Mouse (Mus musculus) natural killer cell, adult 2 months (primary cell): ENCODE data around the gene Mthfd1l.
"Not testable (repeated sequence)": the region's sequence is repeated elsewhere in the genome, so short reads cannot be mapped to it uniquely, and the experiment has no call there.

Experiments
- DNase-seq, 2 experiments: peaks; one replicate each; pipeline ENCODE4 v3.0.0; 2022; ENCODE audit warnings: low spot score in 2 of 2

Gene Mthfd1l

DNA sequence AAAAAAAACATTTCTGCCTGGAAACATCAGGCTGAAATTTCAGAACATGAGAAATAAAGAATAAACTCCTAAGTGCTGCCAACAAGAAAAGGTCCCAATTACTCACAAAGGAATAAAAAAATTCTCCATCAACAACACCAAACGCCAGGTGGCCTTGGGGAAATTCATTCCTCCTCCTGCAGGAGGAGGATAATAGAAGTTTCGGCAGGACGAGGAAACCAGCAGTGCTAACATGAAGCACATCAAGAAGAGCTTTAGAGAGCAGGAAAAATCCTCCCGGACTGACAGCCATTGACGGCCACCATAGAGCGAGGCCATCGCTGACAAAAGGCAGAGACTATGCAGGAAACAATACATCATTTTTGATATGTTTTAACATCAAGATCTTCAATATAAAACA is 71.5 kb downstream of the Mthfd1l start:
- DNase-seq = no peak

DNA sequence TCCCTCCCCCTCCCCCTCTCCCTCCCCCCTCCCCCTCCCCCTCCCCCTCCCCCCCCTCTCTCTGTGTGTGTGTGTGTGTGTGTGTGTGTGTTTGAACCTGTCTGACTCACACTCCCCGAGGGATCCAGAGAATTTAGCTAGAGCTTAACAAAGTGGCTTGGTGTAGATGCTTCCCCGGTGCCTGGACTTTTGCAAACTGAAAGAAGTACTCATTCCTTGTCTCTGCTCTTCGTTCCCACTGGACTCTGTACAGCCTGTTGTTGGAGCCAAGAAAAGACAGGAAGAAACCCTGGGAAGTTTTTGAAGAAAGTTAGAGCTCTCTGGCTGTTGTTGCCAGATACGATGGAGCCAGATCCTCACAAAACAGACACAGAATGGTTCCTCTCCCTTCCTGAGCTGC is 73.6 kb downstream of the Mthfd1l start:
- no peak for DNase-seq

DNA sequence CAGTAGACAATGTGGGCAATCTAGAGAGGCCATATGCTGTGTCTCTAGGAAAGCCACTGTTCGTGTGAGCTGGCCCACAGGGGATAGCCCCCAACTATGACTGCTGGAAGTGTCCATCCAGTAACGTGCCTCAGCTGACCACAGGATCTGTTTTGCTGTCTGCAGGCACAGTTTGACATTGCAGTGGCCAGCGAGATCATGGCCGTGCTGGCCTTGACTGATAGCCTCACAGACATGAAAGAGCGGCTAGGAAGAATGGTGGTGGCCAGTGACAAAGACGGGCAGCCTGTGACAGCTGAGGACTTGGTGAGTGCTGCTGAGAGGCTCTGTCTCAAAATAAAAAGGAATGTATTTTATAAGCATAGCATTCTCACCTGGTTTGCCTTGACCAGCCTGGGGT is 74.7 kb downstream of the Mthfd1l start:
- no peak for DNase-seq

DNA sequence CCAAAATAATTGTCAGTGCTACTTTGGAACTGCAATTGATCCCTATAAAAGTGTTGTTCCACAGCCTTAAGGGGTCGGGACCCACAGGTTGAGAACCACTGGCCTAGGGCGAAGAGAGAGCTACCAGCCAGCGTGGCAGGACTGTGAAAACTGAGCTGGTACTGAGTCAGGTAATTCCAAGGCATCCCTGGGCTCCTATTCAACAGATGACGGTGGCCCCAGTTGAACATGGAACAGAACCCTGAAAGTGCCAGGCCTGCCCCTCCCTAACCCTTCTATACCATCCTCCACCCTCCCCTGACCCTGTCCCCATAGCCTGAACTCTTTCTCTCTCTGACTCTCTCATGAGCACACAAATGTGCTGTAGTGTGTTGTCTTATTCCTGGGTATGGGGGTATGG is 77.3 kb downstream of the Mthfd1l start:
- DNase-seq = no peak

DNA sequence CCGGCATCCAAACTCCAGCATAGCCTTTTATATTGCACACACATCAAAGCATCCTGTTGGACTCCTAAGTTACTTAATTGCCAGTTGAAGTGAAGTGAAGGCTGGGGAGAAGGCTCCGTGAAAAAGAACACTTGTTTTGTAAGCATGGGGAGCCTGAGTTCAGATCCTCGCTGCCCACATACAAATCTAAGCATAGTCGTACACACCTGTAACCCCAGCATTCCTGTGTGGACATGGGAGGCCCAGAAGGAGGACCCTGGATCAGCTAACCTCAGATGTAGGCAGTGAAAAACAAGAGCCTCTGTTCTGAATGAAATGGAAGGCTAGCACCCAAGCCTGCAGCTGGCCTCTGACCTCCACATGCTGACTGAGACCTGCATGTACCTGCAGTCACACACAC is 79.8 kb downstream of the Mthfd1l start:
- DNase-seq = no peak

DNA sequence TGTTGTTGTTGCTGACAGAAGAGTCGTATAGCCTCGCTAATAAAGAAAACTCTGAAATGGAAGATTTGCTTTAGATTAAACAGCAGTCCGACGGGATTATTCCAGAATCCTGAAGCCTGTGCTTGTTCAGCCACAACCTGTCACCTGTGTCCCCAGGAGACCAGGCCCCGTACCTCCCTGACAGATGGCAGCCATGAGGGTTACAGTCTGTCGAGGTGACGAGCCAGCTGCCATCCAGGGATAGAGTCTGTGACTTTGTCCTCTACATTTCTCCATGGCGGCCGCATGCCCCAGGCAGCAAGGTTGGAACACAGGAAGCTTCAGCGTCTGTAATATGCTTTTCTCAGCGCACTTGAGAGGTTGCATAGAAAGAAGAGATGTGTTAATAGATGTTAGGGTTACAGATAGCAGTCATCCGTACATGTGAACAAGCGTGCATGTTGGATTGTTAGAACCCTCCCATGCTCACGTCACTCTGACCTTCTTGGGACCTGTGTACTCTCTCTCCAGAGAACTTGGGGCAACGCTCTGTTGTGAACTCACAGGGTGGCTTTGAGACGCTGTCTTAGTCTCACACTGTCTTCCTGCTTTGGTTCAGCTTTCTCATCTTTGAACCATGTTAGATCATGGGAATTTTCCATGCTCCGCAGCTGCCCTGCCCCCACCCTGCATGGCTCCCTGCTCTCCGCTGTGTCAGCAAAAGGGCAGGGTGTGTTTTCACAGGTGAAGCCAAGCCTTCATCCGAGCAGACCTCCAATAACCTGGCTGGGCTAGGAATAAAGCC is 80.6 kb downstream of the Mthfd1l start:
- no peak for DNase-seq

DNA sequence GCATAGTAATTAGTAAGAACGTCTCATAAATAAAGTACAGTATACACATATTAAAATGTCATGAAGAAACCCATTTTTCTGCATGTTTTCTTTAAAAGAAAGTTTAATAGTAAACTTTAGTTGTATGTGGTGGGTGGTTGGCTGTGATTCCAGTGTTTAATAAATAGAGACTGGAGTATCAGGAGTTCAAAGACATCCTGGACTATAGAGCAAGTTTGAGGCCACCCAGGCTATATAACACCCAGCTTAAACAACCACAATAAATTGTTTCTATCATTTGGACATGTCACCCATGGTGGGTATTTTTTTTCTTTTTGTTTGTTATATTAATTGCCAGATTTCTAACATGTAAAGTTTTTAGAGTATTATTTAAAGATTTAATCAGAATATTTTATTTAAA is 81.7 kb downstream of the Mthfd1l start:
- DNase-seq = no peak

DNA sequence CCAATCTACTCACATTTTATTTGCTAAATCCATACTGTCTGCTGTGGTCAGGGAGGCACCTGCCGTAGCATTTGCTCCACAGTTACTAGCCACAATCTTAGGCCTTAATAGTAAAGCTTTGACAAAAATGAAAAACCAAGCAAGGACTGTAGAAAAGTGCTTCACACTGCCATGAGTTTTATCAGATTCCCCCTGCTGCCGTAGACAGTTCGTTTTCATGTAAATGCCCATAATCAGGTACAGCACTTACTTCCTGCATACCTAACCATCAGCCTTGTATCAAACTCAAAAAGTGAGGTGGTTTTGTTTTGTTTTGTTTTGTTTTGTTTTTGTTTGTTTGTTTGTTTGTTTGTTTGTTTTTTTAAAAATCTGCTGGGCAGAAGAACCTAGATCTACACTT is 84.5 kb downstream of the Mthfd1l start:
- DNase-seq = no peak

DNA sequence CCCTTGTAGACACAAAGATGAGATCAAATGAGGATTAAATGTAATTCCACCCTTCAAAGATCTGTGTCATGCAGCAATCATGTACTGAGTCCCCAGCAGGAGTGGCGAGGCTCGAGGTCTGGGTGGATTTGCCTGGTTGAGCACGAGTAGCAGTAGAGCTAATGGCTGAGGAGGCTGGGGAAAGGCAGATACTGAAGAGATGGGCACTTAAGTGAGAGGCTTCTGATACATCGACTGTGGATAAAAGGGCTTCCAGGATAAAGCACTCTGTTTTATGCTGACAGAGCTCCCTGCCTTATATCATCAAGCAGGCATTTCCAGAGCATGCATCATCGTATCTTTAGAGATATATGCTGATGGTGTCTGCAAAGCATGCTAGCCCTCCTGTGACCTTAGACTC is 84.9 kb downstream of the Mthfd1l start:
- no peak for DNase-seq

DNA sequence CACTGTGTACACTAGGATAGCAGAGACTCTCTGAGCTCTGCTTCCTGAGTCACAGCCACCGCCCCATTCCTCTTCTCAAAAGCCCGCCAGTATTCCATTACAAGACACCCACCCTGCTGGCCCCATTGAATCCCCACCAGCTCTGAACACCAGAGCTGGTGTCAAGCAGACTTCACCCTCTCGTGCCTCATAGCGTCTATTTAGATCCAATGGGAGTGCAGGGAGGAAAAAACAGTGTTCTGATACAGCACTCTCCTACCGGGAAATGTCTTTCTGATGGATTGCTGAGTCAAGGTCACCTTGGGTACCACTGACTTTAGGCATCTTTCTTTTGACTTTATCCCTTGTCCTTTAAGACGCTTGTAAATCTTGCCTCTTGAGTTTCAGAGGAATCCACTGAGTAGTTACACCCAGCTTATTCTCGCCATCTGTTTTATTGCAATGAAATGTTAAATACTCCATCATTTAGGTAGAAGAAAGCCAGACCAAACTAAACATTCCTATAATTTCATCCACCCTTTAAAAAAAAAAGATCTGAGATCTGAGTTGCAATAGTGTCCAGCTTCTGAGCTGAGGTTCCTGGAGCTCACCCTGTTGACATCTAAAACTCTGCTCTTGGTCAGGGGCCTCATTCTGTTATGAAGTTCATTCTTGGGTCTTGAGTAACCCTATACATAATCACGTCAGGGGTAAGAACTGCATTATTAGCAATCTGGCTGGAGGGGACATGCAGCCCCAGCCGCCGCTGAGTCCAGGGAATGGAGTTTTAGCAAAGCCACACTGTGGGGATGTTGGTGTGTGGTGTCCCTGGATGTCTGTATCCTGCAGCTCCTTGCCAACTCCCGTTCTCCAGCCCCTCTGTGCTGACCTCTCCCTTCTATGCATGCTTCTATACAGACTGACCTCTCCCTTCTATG is 88.4 kb downstream of the Mthfd1l start:
- no peak for DNase-seq

DNA sequence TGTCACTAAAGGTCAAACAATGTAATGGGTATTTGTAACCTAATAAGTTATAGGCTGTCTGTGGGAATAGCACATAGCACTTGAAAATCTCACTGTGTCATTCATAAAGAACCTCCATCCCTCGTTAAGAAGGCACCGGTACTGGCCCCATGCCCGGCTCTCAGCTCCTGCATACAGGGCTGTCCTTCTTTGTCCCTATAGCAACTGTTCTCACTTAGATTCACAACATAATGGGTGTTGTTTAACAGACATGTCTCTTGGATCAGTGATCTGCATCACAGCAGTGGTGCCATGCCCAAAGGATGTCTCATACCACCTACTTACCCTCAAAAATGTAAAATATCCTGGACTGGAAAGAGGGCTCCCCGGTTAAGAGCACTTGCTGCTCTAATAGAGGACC is 90.6 kb downstream of the Mthfd1l start:
- no peak for DNase-seq

DNA sequence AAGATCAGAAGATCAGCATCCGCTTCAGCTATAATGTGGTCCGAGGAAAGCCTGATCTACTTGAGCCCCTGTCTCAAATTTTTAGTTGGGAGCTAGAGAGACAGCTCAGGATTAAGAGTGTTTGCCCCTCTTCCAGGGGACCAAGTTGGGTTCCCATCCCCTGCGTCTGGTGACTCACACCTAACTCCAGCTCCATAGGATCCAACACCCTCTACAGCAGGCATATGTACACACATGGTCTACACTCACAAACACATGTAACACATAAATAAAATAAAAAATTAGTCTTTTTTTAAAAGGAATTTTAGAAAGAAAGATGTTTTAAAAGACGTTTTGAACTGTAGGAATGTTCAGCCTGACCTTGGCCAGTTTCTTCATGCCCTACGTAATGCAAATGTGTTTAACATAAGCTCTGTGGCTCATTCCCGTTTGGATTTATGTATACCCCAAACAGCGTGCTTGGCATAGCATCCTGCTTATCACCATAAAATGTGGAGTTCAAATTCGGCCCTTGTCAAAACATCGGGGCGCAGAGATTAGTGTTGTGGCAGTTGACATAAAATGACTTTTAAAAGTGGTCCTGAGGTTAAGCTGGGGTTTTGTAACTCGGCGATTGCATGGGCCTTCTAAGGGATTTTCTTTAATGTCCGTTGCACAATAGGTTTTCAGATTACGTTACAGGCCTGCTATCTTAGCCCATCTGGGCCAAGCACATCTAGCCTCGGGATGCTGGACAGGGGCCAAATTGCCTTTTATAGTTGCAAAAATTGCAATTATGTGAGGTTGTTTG is 92.6 kb downstream of the Mthfd1l start:
- DNase-seq = no peak

DNA sequence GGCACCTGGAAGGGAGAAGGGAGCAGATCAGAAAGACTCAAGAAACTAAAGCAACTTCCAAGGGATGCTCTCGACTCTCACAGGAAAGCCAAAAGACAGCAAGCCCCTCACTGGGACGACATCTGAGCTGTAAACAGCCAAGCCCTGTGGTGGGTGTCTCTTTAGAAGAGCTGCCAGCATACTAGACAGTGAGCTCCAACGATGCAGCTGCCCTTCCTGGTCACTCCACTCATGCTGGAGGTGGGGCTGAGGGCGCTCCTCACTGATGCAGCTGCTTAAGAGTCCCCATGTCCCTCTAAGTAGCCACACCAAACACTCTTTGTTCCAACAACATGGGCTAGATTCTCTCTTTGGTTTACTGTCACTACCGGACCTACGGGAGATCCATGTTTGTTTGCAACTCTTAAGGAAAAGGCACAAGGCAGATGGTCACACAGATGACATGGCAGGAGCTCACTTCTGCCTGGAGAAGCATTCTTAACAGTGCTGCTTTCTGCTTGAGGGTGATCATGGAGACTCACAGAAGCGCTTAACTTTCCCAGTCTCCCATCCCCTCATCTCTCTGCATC is 96.4 kb downstream of the Mthfd1l start:
- DNase-seq = no peak

DNA sequence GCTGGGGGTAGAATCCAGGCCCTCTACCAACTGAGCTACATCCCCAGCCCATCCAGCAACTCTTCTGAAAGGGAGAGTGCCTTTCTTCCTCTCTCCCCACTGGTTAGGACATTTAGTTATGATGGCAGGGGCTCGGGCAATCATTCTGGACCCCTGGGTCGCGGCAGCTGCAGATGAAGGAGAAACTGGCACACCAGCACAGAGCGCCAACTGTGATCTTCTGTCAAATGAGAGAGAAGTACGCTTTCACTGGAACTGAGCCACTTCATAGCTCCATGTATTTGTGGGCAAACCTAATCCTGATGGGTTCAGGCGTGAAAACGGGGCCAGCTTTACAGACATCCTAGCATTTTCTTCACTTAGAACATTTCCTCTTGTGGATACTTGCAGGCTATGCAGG is 97.1 kb downstream of the Mthfd1l start:
- no peak for DNase-seq

DNA sequence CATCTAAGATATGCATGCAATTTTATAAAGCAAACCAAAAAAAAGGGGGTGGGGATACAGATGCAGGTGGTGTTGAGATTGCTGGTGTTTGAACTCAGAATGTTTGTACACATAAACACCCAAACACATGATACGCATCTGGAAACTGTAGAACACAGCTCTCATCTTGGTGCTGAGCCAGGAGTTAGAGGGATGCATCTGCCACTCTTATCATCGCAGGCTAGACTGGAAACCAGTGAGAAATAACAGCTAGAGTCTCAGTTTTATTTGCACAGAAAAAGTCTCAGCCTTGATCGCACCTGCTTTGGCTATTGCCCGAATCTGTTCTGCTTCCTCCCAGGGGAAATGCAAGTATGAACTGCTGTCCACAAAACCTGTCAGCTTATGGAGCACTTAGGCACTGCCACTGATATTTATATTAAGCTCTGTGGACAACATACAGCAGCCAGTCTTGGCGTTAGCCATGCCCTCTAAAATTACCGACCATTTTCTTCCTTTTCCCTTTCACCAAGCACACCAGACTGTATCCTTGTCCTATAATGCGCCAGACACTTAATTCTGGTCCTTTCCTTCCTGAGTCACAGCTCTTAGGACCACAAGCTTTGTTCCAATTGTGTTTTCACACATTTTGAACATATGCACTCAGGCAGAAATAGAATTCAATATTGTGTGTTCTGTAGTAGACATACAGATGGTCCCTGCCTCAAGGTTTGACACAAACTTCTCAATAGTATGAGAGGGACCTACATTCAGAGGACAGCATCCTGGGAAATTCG is 98.3 kb downstream of the Mthfd1l start:
- DNase-seq = no peak

DNA sequence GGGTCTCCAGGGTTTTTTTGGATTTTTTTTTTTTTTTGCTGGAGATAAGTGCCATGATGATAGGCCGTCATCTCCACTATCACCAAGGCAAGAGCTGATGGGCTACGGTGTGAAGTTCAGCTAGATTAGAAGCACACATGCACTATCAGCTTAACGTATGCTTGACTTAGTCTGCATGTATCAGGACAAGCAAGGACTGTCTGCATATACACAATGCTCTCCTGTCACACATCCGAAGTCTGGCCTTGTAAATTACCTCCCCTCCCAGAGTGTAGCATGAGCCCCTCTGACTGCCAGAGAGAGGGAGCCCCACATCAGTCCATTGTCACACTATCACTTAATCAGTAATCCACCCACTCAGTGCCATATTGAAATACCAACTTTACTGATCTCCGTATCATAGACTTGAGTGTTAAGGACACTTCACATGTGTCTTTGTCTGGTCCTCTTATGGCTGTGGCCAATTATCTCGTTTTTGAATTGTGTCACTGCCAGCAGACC is 99.0 kb downstream of the Mthfd1l start:
- no peak for DNase-seq

DNA sequence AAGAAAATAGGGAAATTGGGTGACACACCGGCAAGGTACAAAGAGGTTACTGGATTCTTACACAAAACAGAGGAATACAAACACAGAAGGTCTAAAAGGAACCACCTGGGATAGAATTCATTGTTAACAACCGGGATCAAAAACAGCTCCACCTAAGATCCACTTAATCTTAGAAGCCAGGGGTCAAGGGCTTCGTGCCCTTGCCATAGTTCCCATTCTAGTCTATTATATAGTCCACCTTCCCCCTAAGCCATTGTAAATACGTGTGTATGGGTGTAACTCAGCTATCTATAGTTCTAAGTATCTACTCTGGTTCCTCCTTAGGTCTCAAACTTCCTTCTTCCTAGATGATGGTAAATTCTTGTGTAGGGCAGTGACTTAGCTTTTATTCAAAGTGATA is 99.6 kb downstream of the Mthfd1l start:
- not testable (repeated sequence) for DNase-seq

DNA sequence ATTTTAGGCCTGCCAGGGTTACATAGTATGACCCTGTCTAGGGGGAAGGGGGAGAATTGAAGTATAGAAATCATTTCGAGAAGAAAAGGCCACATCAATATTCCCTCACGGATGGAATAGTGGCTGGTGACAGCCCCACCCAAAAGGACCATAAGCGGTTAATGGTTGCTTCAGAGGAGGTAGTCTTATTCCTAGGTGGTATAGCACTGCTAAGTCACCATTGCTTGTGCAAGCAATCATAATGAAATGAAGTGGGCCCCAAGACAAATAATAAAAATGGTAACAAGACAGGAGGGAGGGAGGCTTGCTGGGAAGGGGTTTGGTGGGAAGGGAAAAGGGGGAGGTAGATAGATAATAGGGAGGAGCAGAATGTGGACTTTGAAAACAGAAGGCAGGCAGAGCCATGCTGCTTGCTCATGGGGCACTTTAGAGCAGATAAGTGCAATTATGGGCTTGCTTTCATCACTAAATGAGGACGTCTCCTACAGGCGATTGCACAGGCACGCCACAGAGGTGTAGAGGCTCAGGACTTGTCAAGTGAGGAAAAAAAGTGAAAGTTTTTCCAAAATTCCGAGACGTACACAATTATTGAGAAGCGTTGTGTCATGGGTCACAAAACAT is 105.4 kb downstream of the Mthfd1l start:
- DNase-seq = no peak

DNA sequence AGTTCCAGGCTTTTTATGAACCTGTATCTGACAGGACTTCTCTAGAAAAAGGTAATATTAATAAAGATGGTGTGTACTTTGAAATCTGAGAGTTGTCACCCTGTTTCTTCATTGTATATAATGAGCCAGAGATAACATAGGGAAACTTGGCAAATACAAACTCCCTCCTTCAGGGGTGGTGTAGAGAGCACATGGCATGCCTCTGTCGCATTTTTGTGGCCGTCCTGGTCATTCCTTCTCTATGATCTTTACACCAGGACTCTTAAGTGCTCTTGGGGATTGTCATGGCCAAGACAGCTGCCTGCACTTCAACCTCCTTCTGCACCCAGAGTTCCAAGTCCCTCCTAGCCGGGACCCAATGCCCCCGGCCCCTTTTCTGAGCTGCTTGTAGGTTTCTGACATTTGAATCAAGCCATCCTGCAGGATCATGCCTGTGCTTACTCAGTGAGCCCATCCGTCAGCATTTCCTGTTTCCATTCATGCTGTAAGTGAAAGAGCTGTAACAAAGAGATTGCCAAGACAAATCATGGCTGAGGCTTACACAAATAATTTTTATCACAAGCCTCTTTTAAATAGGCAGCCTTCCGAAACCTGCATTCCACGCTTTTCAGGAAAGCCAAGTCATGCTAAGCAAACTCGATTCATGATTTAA is 106.2 kb downstream of the Mthfd1l start:
- no peak for DNase-seq

DNA sequence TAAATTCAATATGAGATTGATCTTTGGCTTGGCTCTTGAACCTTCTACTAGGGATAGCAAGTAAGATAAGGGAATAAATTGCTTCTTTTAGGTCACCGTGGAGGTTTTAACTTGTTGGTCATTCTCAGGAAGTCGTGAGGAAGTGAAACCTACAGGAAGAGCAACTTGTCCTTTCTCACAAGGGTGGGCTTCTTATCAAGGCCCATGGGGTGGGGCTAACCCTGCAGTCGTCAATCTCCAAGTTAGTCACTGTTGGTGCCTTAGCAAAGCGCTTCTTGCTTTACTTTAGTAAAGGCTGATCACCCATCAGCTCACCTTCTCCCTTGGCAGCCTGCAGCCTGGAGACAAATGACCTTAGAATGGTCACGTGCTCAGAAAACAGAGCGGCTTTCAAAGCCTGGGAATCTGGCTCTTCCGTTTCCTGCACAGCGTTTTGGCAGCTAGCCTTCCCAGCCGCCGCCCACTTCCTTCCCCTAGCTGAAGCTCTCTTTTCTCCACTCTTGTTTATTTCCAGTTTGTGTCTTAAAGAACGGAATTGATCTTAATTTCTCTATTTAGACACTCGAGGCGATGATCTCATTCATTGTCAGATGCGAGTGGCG is 106.8 kb downstream of the Mthfd1l start:
- no peak for DNase-seq
